Mouse (Mus musculus) frontal cortex, postnatal 36 days (tissue): Measurements from ENCODE around the gene Cldn19.
"Not testable (repeated sequence)": the region's sequence is repeated elsewhere in the genome, so short reads cannot be mapped to it uniquely, and the experiment has no call there.

Experiments
- DNase-seq, 2 experiments: peaks; one replicate each; pipeline ENCODE4 v3.0.0; 2022; ENCODE audit warnings: low spot score in 2 of 2

The Cldn19 gene

DNA sequence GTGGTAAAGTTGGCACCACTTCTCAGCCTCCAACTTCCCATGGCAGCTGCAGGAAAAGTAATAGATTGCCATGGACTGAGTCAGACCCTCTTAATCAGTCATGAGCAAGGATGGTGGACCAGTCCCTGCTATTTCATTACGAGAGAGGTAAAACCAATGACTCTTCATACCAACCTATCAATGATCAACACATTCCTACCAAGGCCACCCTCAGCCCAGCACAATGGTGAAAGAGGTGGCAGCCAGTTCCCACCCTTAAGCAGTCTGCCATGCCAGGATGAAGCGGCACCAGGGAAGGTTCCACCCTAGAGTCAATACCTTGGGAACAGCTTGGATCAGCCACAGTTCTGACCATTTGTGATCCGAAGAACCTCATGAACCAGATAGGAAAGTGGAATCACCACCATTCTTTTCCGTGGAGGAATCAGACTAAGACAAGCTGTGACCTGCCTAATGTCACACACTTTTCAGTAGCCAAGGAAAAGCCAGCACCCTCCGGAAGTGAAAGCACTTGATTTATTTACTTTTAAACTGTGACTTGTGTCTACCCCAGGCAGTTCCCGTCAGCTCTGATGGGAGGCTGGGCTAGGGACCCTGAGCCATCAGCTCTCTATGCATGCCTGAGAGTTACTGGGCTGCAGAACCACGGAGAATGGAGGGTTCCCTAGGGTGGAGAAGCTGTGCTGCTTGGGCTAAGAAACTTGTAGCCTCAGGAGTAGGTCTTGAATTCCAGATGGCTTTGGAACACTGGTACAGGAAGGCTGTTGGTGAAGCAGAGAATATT is 3.0 kb upstream of the Cldn19 start:
- DNase-seq = no peak

DNA sequence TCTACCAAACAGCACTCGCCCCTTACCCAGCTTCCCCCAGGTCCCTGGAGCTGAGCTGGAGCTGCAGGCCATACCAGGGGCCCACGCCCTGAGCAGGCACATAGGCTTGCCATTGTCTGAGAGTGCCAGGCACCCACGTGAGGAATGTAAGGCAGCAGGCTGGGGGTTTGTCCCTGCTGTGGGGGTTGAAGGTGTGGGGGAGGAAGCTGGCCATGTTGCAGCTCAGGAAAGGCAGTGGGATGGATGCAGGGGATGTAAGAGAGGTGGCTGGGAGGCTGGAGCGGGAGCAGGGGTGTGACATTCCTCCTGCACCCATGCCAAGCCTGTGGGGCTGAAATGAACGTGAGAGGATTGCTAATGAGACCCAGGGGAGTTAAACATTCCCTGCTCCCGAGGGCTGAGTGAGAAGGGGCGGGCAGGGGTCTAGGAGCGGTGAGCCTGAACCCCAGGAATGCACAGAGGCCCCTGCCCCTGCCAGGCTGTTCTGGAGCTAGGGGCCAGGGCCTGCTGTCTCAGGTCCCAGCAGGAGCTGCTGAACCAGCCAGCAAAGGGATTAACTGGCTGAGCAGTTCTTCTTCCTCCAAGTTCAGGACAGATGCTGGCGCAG is 1.1 kb upstream of the Cldn19 start:
- DNase-seq = peak; percentile 42 to 51

DNA sequence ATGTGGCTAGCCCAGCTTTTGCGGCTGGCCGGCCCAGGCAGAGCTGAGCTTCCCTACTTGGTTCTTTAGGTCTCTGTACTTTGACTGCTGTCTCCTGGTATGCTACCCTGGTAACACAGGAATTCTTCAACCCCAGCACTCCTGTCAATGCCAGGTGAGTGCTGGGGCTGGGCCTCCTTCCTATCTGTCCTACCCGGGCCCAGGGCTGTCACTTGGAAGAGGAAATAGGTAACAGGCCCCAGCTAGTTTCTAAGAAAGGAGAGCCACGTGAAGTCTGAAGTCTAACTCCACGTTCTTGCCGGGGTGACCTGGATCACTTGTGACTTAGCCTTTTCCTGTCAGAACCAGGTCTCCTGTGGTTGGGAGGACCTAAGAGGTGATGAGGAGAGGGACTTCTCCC is 1.9 kb downstream of the Cldn19 start:
- no peak for DNase-seq

DNA sequence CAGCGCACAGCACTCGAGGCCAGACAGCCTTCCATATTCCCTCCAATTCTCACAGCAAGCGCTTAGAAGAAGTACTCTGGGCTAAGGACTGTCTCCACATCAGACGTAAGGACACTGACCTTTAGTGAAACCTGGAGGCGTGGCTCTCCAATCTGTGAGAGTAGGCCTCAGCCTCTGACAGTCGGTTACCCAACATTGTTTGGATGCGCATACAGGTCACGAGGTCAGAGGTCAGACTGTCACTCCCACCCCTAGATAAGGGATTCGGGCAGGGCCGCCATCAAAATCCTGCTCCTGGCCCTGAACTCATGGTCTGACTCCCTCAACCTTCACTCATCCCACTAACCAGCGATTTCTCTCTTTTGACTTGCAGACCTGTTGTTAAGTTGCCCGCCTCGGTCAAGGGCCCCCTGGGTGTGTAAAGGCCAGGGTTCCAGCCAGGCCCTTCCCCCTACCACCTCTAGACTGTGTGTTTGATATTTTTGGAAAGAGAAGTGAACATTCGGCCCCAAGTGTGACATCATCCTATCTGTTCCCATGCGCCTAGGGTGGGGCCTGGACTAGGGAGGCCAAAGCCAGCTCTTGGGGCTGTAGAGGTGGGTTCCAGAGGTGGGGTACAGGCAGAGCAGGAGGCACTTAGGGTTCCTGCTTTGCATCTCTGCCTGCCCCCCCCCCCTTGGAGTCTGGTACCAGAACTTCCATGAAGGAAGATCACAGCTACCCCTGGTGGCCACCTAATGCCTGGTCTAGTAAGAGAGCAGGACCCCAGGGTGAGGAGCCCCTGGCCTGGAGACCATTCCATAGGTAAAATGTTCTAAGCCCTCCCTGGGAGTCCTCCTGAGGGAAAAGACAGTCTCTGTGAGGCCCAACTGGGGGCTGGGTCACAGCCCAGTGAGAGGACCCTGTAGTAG is 4.4 kb downstream of the Cldn19 start:
- DNase-seq = no peak

DNA sequence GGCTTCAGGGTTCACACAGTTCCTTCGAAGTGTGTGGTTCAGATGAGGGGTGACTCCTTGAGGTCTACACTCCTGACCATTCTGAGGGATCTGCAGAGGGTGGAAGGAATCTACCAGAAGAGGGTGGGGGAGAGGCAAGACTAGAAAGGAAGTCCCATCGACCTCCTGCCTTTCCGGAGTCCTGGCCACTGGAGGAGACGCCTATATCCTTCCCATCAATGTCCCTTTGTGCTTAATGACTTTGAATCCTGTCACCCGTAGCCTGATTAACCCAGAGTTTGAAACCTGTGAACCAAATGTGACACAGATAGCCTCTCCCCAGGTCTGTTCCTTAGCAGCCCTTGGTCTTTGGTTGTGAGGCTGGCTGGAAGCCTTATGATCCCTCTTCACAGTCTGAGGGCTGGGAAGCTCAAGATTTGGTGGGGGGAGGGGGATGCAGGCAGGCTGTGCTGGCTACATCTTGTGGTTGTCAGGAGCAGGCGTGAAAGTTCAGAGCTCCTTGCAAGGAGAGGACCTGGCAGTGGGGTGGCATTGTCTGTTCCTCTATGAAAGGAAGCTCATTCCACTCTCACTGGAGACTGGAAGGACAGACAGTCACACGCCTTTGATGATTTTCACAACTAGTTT is 6.0 kb downstream of the Cldn19 start:
- DNase-seq = no peak

DNA sequence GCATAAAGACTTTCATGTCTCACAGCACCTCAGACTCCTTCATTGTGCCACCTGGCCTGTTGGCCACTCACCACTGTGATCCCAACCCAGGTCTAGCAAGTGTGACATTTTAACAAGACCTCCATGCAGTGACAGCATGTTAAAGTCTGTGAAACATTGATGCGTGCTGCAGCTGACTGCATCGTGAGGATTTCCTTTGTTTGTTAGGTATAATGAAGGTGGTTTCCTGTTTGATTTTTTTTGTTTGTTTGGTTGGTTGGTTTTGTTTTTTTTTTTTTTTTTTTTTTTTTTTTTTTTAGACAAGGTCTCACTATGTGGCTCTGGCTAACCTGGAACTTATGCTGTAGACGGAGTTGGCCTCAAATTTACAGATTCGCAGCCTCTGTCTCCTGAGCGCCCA is 7.3 kb downstream of the Cldn19 start:
- DNase-seq = no peak

DNA sequence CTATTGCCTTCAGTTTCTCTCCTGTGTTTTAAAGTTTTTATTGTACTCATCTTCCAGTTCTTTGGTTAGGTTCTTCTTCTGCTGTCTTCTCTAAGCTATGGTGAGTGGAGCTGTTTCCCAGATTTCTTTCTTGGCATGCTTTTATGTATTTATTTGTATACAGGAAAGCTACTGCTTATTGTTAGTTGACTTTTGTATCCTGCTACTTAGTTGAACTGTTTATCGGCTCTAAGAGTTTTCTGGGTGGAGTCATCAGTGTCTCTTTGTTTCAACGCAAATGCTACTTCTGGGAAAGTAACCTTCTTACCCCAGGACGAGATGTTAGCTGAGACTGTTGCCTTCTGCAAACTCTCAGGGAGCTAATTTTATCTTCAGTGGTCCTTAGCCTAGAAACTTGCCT is 8.2 kb downstream of the Cldn19 start:
- no peak for DNase-seq

DNA sequence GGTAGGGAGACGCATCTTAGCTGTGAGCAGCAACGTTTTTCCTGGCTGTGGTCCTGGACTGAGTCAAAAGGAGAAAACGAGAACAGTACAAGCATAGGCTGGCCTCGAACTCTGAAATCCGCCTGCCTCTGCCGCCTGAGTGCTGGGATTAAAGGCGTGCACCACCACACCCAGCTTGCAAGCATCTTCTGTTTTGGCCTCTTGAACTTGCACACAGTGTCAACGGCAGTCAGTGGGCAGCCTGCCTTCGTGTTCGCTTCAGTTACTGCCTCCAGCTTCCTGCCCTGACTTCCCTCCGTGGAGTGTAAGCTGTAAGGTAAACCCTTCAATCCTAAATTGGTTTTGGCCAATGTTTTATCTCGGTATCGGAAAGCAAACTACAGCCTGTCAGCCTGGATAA is 11.4 kb downstream of the Cldn19 start:
- no peak for DNase-seq

DNA sequence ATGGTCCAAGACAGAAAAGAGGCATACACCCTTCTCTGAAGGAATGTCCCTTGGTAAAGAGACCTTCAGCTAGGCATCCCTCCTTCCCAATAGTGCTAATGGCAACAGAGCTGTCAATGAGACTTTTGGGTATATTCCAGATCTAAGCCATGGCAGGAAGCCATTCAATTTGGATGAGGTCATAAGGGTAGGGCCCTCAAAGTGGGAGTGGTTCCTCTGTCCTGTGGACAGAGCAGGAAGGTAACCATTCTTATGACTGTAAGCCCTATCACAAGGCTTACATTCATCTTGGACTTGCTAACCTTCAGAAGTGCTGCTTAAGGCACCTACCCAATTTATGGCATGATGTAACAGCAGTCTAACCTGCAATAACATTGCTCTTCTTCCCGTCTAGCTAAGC is 19.4 kb downstream of the Cldn19 start:
- DNase-seq = no peak

DNA sequence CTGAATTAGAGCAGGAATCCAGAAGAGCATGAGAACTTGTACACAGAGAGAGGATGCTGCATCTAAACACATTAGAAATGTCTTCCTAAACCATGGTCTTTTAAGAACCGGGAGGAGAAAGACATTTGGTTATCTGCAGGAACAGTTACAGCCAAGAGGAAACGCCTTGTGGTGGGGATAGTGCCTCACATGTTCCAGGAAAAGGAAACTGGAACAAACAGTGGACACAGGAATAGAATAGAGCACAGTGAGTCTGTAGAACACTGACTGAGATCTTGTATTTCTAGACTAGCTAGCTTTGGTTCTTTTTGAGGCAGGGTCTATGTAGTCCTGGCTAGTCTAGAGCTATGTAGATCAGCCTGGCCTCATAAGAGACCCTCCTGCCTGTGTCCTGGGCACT is 20.0 kb downstream of the Cldn19 start:
- DNase-seq = no peak

DNA sequence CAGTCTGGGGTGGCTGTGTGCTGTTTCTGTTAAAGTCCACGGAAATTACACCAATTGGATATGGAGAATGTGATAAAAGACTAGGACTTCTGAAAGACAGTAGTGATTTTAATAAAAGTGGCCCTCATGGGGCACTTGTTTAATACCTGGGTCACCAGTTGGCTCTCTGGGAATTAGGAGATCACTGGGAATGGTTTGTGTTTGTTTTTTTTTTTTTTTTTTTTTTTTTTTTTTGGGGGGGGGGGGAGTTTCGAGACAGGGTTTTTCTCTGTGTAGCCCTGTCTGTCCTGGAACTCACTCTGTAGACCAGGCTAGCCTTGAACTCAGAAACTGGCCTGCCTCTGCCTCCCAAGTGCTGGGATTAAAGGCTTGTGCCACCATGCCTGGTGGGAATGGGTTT is 20.5 kb downstream of the Cldn19 start:
- DNase-seq = no peak

DNA sequence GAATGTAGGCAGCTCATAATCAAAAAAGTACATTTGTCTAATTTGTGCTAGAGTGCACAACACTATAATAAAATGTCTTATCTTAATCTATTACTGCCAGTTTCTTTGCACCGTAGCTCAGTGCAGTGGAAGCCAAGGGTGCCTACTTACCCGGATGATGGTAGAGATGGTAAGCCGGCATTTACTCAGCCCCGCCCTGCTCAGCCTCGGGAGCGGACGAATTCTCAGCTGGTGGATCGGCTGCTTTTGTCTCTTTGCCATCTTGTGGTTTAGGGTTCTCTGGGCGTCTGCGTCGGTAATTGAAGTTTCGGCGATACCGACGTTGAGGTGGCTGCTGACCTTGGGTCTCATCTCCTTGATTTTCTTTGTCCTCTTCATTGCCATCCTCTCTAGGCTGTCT is 23.6 kb downstream of the Cldn19 start:
- DNase-seq = not testable (repeated sequence)

DNA sequence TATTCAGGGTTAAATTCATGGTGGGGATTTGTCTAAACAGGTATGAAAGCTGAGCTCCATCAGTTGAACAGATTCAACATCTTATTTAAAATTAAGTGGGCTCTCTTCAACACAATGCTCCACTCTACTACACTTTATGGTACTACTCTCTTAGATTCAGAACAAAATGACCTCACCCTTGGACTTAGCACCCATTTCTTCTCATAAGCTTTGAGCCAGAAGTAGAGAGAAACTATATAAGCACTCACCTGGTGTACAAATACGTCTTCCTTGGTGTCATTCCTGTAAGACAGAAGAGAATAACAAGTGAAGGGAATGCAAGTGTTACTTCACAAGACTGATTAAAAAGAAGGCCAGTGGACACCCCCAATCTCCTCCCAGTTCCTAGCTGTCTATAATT is 29.6 kb downstream of the Cldn19 start:
- no peak for DNase-seq

DNA sequence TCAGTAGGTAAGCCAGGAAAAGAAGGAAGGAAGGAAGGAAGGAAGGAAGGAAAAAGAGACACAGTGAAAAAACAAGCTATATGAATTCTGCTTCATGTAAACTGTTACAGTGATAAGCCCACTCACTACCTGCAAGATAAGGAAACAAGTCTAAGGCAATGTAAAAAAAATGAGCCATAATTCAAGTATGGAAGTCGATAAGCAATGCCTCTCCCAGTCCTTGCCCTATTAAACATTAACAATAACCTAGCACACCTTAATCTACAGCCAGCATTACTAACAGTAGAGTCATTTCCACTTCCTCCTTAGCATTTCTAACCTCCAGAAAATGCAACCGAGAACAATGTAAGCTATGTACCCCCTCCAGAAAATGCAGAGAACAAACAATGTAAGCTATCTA is 30.1 kb downstream of the Cldn19 start:
- no peak for DNase-seq

DNA sequence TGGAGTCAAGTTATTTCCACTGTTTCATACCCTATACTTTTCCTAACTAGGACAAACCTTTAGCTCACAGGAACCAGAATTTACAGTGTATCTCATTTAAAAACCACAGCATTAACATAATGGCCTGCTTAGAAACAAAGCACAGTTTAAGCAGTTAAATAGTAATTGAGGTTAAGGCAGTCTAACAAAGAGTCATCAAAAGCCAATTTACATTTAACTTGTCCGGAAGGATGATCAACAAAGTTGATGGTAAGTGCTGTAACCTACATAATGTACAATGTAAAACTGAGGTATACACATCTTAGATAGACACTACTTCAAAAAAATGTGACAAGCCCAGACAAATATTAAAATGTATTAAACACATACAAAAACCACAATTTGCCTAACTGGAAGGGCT is 36.7 kb downstream of the Cldn19 start:
- no peak for DNase-seq

DNA sequence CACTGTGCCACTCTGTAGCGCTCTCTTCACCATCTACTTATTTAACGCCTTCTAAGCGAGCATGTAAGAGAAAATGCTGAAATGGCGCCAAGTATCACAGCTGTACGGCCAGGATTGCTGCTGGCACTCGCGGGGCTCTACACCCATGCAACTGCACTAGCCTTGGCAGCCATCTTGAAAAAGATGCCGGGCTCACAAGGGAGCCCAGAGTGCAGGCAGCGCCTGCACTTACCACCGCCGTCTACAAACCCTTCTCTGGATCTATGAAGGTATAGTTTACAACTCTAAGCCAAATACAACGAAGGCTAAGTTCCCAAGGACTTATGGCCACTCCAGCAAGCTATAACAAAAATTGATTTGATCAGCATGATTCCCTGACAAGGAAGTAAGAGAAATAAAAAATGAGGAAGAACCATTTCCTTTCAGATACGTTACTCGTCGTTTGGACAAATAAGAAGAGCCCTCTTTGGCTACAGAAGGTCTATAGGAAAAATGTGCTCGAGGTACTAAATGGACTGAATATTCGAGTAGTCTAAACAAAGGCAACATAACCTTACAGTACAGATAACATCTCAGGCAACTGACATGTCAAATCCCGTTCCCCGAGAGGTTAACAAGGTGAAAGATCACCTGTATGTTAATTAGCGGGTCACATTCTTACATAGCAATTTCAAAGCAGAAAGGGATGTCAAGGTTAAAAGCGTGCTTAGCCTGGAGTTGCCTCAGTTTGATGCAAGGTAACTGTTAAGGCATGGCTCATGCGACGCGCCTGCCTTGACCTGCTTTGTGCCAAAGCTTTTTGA is 37.8 kb downstream of the Cldn19 start:
- peak; percentile 61 to 68 for DNase-seq

DNA sequence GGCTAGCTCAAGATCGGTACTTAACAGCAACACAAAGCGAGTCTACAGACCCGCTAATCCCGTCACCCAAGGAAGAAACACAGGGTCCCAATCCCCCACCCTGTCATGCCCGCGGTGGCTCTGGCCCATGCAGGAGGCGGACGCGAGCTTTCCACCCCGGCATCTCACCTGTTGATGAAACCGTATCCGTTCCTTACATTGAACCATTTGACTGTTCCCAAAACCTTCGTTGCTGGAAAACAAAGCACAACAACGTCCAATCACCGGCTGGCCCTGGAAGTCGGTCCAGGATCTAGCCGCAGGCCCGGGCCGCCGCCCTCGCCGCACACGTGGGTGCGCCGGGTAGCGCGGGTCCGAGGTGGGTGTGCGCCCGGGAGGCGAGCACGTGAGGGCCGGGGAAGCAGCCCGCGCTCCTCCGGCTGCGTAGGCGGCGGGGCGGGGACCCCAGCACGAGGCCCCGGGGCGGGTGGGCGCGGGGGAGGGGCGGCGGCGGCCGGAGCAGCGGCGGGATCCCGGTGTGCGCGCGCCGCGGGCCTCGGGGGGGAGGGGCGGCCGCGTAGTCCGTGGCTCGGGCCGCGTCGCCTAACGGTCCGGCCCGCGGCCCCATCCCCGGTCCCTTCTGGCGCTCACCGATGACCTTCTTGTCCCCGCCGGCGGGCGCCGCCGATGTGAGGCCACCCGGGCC is 38.5 kb downstream of the Cldn19 start:
- peak; percentile 17 to 22 for DNase-seq

DNA sequence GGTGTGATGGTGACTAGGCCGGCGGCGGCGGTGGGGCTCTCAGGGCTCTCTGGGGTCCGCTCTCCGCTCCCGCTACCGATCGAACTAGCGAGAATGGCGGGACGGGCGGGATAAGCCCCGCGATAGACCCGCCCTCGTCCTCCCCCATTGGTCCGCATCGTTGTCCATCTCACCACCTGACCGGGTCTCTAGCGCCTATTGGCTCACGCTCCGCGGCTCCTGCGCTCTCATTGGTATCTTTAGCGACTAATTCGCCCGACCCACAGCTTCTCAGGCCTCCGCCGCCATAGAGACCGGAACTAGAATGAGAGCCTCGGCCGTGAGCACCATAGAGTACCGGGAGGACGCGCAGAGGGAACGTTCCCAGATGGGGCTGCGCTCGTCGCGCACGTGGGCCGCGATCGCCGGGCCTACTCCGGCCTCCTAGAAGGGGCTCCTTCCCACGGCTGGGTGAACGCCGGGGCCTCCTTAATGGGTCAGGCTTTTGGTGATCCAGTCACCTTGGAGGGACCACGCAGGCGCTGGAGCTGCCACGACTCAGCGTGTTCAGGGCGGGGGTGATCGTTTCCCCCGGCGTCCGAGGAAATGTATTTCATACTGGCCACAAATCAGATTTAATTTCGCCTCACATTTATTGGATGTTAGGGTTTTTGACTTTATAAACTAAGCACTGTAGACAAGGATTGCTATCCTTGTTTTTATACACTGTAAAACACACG is 39.4 kb downstream of the Cldn19 start, which contains the start of gene Ybx1:
TSS of gene Ybx1 (minus strand) at position 190 of the 719 bp plus-strand sequence.
- DNase-seq = peak; percentile 100

DNA sequence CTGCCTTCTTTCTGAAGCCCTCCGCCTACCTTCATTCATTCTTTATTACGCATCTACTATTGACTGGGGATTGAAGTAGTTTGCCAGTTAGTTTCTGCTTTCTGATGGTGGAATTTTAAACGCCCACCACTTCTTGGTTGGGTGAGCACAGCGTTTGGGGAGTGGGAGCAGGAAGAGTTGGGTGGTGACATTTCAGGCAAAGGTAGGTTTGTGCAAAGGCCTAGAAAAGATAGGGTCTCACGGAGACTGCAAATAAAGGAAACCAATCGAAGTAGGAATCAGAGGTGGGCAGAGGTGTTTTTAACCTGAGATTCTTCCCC is 39.9 kb downstream of the Cldn19 start:
- peak in 1 of 2 experiments; percentile 4 for DNase-seq

DNA sequence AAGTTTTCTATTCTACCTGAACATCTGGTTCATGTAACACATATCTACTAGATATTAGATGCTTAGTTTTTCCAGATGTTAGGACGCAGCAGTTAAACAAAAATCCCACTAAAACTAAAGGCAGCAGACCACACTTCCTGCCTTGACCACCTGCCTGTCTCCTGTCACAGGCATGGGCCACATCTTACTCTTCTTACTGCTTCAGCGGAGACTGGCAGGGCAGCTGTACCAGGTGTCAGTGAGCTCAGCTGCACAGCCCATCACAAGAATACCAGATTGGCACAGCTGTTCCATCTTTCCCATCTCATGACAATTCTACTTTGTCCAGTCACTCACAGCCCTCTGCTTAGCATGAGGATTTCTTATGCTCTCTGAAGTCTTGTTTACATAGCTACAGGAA is 42.1 kb downstream of the Cldn19 start:
- no peak for DNase-seq
